Mouse (Mus musculus) right cerebral cortex, adult 18-20 months (tissue): ENCODE measurements around the gene Cyp21a1.
"Not testable (repeated sequence)": the region's sequence is repeated elsewhere in the genome, so short reads cannot be mapped to it uniquely, and the experiment has no call there.

ENCODE experiments used
- DNase-seq: peaks from one replicate; pipeline ENCODE4 v3.0.0; 2022; ENCODE audit warnings: mixed read lengths

Cyp21a1 gene

DNA sequence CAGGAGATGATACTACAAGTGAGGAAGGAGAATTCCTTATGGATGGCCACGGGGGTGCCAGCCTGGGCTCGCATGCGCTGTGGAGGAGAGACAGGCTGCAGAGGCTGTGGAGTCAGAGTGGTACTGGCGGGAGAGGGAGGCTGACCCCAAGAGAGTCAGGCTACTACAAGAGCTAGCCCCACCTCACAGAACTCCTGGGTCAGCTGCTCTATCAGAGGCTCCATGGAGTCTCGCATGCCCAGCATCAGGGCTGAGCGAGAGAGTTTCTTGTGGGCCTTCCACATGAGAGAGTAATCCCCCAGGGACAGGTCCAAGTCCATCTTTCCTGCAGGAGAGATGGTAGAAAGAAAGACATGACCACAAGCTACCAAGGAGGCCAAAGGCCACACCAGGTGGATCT is 994 bp downstream of the Cyp21a1 start:
- not testable (repeated sequence) for DNase-seq

DNA sequence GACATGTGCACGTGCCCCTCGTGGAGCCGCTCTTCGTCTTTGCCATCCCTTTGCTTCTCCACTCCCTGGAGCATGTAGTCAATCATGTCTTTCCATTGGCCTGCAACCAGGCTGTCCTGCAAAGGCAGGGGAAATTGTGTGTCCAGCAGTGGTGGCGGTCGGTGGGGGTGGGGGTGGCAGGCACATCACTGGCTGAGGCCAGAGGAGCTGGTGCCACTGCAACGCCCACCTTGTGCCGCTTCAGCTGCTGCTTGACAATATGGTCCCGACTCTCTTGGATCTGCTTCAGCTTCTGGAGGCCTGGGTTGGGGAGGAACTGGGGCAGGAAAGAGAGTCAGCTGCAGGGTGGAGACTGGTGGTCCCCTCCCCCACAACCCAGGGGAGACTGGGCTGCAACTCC is 1.6 kb downstream of the Cyp21a1 start:
- DNase-seq: not testable (repeated sequence)

DNA sequence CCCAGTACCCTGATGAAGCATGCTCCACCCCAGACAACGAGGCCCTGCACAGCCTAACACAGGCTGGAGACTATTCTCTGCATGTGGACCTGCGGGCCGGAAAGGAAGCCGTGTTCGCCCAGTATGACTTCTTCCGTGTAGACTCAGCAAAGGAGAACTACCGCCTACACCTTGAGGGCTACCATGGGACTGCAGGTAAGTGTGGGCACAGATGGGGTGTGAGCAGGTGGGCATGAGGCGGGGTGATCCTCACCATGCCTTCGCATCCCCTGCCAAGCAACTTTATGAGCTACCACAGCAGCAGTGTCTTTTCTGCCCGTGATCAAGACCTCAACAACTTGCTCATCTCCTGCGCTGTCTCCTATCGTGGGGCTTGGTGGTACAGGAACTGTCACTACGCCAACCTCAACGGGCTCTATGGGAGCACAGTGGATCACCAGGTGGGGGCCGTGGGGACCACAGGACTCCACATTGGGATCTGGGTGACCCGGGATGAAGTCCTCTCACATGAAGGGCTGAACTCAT is 3.5 kb downstream of the Cyp21a1 start:
- not testable (repeated sequence) for DNase-seq

DNA sequence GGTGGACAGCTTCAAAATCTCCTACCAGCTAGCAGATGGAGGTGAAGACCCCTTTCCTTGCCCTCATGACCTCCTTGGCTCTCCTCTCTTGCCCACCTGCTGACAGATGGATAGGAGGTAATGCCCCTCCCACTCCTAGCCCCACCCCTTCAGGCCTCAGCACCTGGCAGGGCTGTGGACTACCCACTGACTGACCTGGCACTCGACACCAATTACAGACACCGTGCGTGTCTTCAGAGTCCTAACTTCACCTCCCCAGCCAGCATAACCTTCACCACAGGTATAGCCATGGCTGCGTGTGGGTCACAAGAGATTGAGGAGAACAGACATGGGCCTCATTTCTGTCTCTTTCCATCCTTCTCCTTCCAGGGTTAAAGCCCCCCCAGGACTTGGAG is 4.8 kb downstream of the Cyp21a1 start:
- no peak for DNase-seq

DNA sequence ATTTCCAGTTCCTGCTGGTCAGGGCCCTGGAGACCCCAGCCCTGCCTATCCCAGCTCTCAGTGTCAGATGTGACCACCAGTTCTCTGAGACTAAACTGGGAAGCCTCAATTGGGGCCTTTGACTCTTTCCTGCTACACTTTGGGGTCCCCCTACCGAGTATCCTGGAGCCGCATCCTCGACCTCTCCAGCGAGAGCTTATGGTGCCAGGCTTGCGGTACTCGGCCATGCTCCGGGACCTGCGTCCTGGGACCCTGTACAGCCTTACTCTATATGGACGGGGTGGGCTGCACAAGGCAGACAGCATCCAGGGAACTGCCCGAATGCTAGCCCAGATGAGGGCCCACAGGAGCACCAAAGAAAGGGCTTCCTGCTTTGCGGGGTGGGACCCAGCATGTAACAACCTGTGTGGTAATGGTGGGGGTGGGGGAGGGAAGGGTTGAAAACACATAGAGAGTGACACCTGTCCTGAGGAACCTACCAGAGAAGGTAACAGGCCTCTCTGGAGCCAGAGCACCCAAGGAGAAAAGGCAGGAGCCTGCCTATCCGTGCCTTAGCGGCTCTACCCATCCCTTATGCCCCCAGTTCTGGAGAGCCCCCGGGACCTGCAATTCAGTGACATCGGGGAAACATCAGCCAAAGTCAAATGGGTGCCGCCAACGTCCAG is 5.4 kb downstream of the Cyp21a1 start:
- DNase-seq: no peak

DNA sequence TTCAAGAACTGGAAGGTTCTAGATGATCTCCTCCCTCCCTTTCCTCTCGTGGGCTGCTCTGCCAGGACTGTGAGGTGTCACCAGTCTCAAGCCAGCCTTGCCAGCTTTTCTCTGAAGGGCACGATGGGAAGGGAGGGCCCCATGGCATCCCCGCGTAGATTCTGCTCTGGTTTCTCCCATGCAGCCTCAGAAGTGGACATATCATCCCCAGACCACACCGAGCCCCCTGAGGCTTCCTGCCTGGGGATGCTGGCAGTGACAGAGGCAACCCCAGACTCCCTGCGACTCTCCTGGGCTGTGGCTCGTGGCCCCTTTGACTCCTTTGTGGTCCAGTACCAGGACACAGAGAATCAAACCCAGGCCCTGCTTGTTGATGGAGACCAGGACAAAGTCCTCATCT is 6.3 kb downstream of the Cyp21a1 start:
- DNase-seq: not testable (repeated sequence)

DNA sequence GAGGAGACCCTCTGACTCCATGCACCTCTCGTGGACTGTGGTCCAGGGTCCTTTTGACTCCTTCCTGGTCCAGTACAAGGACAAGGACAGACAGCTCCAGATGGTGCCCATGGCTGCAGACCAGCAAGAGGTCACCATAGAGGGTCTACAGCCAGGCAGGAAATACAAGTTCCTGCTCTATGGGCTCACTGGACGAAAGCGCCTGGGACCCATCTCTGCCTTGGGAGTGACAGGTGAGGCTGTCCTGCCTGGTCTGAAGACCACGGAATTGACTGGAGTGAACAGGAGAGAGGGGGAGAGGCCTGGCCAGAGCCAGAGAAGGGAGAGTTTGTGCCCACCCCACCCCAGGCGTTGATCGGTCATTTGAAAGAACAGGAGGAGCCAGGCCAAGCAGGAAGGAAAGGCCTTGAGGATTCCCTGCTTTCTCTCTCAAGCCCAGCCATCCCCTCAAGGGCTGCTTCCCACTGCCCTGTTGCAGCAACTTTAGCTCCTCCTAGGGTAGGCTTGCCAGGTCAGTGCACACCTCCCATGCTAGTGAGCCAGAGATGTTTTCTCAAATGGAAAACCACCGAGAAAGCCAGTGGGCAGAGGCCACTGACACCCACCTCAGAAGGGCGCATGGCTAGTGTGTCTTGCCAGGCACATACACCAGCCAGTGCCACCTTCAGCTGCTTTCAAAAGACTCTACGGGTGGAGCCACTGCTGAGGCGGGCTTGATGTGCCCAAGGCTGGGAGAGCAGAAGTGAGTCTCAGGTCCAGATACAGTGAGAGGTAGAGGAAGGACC is 7.0 kb downstream of the Cyp21a1 start:
- DNase-seq: not testable (repeated sequence)

DNA sequence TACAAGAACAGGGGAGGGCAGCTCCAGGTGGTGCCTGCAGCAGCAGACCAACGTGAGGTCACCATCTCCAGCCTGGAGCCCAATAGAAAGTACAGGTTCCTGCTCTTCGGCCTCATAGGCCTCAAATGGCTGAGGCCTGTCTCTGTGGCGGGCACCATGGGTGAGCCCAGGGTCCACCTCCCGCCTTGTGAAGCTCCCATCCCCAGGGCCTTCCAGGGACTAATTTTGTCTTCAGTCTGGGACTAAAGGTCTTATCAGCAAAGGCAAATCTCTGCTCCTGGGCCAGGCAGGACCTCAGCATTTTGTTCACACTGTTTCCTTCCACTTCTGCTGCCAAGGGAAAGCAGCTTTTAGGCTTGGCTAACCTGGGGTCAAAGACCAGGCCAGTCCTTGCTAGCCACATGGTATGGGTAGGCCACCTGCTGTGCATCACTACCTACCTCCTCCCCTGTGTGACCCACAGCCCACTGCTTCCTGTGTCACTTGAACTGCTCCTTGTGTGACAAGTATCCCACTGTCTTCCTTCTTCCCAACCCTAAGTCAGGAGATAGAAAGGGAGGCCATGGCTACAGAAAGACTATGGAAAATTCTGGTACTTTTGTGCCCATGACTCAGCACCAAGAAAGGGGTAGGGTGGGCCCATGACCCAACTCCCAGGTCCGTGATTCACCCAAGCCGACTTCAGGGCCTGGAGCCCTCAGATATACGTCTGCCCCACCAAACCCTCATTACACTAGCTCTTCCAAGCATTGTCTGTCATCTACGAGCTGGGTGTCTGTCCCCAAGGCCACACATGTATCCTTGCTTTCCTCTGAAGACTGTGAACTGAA is 7.8 kb downstream of the Cyp21a1 start:
- no peak for DNase-seq

DNA sequence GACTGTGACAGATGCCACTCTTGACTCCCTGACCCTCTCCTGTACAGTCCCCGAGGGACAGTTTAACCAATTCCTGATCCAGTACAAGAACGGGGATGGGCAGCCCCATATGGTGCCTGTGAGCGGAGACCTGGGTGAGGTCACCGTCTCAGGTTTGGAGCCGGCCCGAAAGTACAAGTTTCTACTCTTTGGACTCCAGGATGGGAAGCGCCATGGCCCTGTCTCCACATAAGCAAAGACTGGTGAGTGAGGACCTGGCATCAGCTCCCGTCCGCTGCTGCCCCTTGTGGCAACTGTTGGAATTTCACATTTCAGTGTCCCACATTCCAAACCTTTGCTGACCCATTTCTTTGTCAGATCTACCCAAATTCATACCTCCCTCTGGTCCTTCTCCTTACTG is 8.7 kb downstream of the Cyp21a1 start:
- DNase-seq: peak; percentile 17

DNA sequence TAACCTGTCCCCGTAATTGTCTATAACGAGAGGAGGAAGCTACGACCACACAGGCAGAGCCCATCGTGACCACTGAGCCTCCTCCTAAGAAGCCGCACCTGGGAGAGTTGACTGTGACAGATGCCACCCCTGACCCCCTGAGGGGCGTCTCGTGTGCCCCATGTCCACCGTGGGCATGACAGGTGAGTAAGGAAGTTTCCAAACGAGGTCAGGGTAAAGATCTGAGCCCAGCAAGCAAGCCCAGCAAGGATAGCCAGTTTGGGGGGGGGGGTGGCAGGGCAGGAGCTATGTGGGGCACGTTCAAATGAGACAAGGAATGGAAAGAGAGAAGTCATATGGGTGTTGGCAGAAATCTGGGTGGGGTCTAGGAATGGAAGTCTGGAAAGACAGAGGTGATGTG is 9.3 kb downstream of the Cyp21a1 start:
- DNase-seq: no peak

DNA sequence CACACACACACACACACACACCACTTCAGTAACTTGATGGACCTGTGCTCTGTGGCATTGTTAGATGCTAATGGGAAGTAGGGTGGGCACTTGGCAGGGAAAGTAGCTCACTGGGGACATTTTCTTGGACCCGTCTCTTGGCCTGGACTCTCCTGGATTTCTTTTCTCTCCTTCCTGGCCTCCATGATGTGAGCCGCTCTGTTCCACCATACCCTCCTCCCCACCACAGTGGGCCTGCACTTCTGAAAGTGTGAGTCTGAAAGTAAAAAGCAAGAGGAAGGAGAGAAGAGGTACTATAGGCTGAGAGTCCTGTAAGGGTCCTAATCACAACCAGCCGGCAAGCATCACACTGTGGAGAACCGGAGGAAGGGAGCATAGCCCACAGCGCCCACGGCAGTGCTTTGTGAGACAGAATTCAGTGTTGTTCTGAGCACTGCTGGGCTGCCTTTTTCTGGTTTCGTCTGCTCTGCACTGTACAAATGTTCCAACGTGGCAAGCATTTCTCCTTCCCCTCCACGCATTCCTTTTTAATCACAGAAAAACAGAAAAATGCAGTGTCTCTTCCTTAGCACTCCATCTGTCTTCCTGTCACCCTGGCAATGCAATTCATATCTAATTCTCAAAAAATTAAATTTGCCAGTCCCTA is 26.6 kb downstream of the Cyp21a1 start:
- DNase-seq: peak; percentile 45

DNA sequence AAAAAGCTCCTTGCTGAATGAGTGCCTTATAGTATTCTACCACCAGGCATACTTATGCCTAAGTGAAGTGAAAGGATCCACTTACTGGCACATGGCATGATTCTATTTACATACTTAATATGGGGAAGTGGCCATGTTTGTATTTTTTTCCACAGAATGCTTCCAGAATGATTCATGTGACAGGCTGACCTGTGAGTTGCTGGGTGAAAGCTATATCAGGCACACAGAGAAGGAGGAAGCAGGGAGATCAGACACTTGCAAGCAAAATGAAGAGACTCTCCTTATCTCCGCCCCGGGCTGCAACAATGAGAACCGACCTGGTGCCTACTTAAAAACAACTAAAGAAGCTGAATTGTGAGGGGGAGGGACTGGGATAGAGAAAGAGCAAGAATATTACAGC is 42.9 kb downstream of the Cyp21a1 start:
- DNase-seq: no peak
